Mouse (Mus musculus) liver, embryonic 11.5 days (tissue): ENCODE results near the gene Cacnb1. TPM values are rescaled to one million over a fixed set of nuclear protein-coding genes. Genes with fewer than 3 reads are reported as not detected.

Source experiments
- ATAC-seq: fragments of 200-750 bp; cut with Nextera tagmentation; replicated peaks from 2 replicates; pipeline ENCODE4 v1.8.0; 2017; ENCODE audit warnings: moderate number of reproducible peaks, mild to moderate bottlenecking, moderate TSS enrichment, moderate library complexity; ENCODE audit not compliant: low FRiP score
- DNase-seq: peaks from one replicate; pipeline ENCODE4 v3.0.0-alpha.2; 2017; ENCODE audit warnings: low spot score
- H3K27ac ChIP-seq: fragments of 300-500 bp; sonication (generic); 2 replicates; pipeline ENCODE4 v1.5.1; 2014; ENCODE audit warnings: mild to moderate bottlenecking, low read depth, low read length, control low read depth
- H3K27me3 ChIP-seq: fragments of 300-500 bp; sonication (generic); replicated peaks from 2 replicates; pipeline ENCODE4 v1.6.1; 2014; ENCODE audit warnings: low read length, mixed read lengths; ENCODE audit not compliant: control insufficient read depth, insufficient read depth
- H3K36me3 ChIP-seq: fragments of 300-500 bp; sonication (generic); 2 replicates; pipeline ENCODE4 v1.6.1; 2014; ENCODE audit warnings: mild to moderate bottlenecking, low read length, moderate library complexity, mixed read lengths; ENCODE audit not compliant: control insufficient read depth, insufficient read depth
- H3K4me1 ChIP-seq: fragments of 300-500 bp; sonication (generic); replicated peaks from 2 replicates; pipeline ENCODE4 v1.6.1; 2014; ENCODE audit warnings: low read length, mixed read lengths; ENCODE audit not compliant: control insufficient read depth, insufficient read depth
- H3K4me2 ChIP-seq: fragments of 300-500 bp; sonication (generic); 2 replicates; pipeline ENCODE4 v1.6.1; 2014; ENCODE audit warnings: mild to moderate bottlenecking, control low read depth, moderate library complexity
- H3K4me3 ChIP-seq: fragments of 300-500 bp; sonication (generic); 2 replicates; pipeline ENCODE4 v1.5.1; 2014; ENCODE audit warnings: low read depth, low read length, control low read depth
- H3K9ac ChIP-seq: fragments of 300-500 bp; sonication (generic); 2 replicates; pipeline ENCODE4 v1.6.1; 2014; ENCODE audit warnings: low read depth, low read length, control low read depth
- H3K9me3 ChIP-seq: fragments of 300-500 bp; sonication (generic); 2 replicates; pipeline ENCODE4 v1.6.1; 2016; ENCODE audit warnings: low read length, inconsistent platforms, mixed read lengths; ENCODE audit not compliant: control insufficient read depth
- WGBS: fragments of 180-500 bp; shearing (Covaris S2); extraction: QIAGEN DNeasy Blood & Tissue Kit; methylation state at CpG from one replicate; pipeline ENCODE4 v1.1.7; 2014; 5-methylcytosine and 5-hydroxymethylcytosine counted together
- polyA plus RNA-seq: library from polyadenylated mRNA; unstranded; fragments of >200 nt; fragmentation: Nextera tagmentation; extraction: Ambion mirVana; gene quantifications from 2 replicates; pipeline ENCODE4 v1.2.1, GENCODE M21; 2014

The Cacnb1 gene
- polyA plus RNA-seq, 1 experiment from 2014 or later: 2.2 TPM

GRCm38 (mm10) chr11:97970771-97971170 lies 52.1 kb downstream of the Cacnb1 start:
- H3K9ac ChIP-seq: no peak overlapping the region
- H3K36me3 ChIP-seq: no peaks in the 10 kb centered on the region
- no peaks in the 10 kb centered on the region for H3K4me1 ChIP-seq
- no peak overlapping the region for H3K27ac ChIP-seq
- ATAC-seq (no peak), DNase-seq (no peak)
- H3K27me3 ChIP-seq: no peaks in the 10 kb centered on the region; the same call in 1 of the 2 replicates
- no peaks in the 10 kb centered on the region for H3K9me3 ChIP-seq
- H3K4me2 ChIP-seq: no peak overlapping the region
- H3K4me3 ChIP-seq: no peak overlapping the region
- WGBS: 79% methylated on average over 7 of the region's 7 CpGs

- Histone ChIP-seq H3K27me3 (no peaks in the 10 kb centered on the region; the same call in 1 of the 2 replicates), H3K9ac (no peak overlapping the region), H3K4me3 (no peak overlapping the region), H3K4me2 (no peak overlapping the region), H3K36me3 (no peaks in the 10 kb centered on the region), H3K4me1 (no peaks in the 10 kb centered on the region), H3K9me3 (no peaks in the 10 kb centered on the region), H3K27ac (no peak overlapping the region)
- WGBS: 67% methylated on average over 5 of the region's 5 CpGs
- no peak for ATAC-seq
- no peak for DNase-seq
Observed at GRCm38 (mm10) chr11:97968385-97968784, 54.4 kb downstream of the Cacnb1 start.

- no peaks in the 10 kb centered on the region for H3K36me3 ChIP-seq
- H3K4me1 ChIP-seq: no peaks in the 10 kb centered on the region
- no peak overlapping the region for H3K9ac ChIP-seq
- H3K27me3 ChIP-seq: peaks cover 2% of the 10 kb centered on the region; the same call in 1 of the 2 replicates
- H3K9me3 ChIP-seq: no peaks in the 10 kb centered on the region
- 61% methylated on average over 2 of the region's 2 CpGs for WGBS
- H3K27ac ChIP-seq: no peak overlapping the region
- DNase-seq: no peak
- no peak for ATAC-seq
- H3K4me3 ChIP-seq: no peak overlapping the region
- no peak overlapping the region for H3K4me2 ChIP-seq
Observed at GRCm38 (mm10) chr11:97967114-97967513, 55.7 kb downstream of the Cacnb1 start.

GRCm38 (mm10) chr11:97960907-97961306 lies 61.9 kb downstream of the Cacnb1 start:
- Histone ChIP-seq H3K9me3 (no peaks in the 10 kb centered on the region), H3K27ac (no peak overlapping the region), H3K4me3 (no peak overlapping the region), H3K4me1 (no peaks in the 10 kb centered on the region), H3K36me3 (no peaks in the 10 kb centered on the region), H3K27me3 (peaks cover 2% of the 10 kb centered on the region; the same call in 1 of the 2 replicates), H3K4me2 (no peak overlapping the region), H3K9ac (no peak overlapping the region)
- ATAC-seq (no peak), DNase-seq (no peak)
- WGBS: 89% methylated on average over 1 of the region's 1 CpGs

GRCm38 (mm10) chr11:97959300-97959680 lies 63.5 kb downstream of the Cacnb1 start:
- Histone ChIP-seq H3K9ac (no peak overlapping the region), H3K9me3 (no peaks in the 10 kb centered on the region), H3K4me2 (no peak overlapping the region), H3K27ac (no peak overlapping the region), H3K27me3 (peaks cover 2% of the 10 kb centered on the region; the same call in 1 of the 2 replicates), H3K36me3 (no peaks in the 10 kb centered on the region), H3K4me3 (no peak overlapping the region), H3K4me1 (peaks cover 1% of the 10 kb centered on the region)
- DNase-seq: no peak
- no peak for ATAC-seq
- 61% methylated on average over 5 of the region's 5 CpGs for WGBS

GRCm38 (mm10) chr11:97958641-97959299 lies 64.1 kb downstream of the Cacnb1 start:
- ATAC-seq (no peak), DNase-seq (no peak)
- Histone ChIP-seq H3K9ac (no peak overlapping the region), H3K4me3 (no peak overlapping the region), H3K27me3 (peaks cover 2% of the 10 kb centered on the region; the same call in 1 of the 2 replicates), H3K4me1 (peaks cover 4% of the 10 kb centered on the region), H3K27ac (no peak overlapping the region), H3K9me3 (no peaks in the 10 kb centered on the region), H3K36me3 (no peaks in the 10 kb centered on the region), H3K4me2 (no peak overlapping the region)
- 64% methylated on average over 7 of the region's 7 CpGs for WGBS

GRCm38 (mm10) chr11:97956905-97957560 lies 65.8 kb downstream of the Cacnb1 start:
- ATAC-seq: no peak
- no peaks in the 10 kb centered on the region; the same call in 1 of the 2 replicates for H3K27me3 ChIP-seq
- no peak overlapping the region for H3K4me3 ChIP-seq
- H3K36me3 ChIP-seq: no peaks in the 10 kb centered on the region
- H3K4me1 ChIP-seq: peaks cover 4% of the 10 kb centered on the region
- no peak overlapping the region for H3K27ac ChIP-seq
- H3K4me2 ChIP-seq: no peak overlapping the region
- no peak for DNase-seq
- no peak overlapping the region for H3K9ac ChIP-seq
- WGBS: 60% methylated on average over 6 of the region's 6 CpGs
- no peaks in the 10 kb centered on the region for H3K9me3 ChIP-seq

GRCm38 (mm10) chr11:97955915-97956314 lies 66.9 kb downstream of the Cacnb1 start:
- no peak overlapping the region for H3K27ac ChIP-seq
- H3K4me3 ChIP-seq: no peak overlapping the region
- H3K36me3 ChIP-seq: no peaks in the 10 kb centered on the region
- no peak overlapping the region for H3K4me2 ChIP-seq
- DNase-seq (no peak), ATAC-seq (no peak)
- 66% methylated on average over 4 of the region's 4 CpGs for WGBS
- no peaks in the 10 kb centered on the region for H3K9me3 ChIP-seq
- H3K27me3 ChIP-seq: no peaks in the 10 kb centered on the region; the same call in 1 of the 2 replicates
- H3K4me1 ChIP-seq: peaks cover 4% of the 10 kb centered on the region
- H3K9ac ChIP-seq: no peak overlapping the region
